Mouse (Mus musculus) heart, adult 18-20 months (tissue): ENCODE measurements around the gene Ctss. TPM values are rescaled to one million over a fixed set of nuclear protein-coding genes. Genes with fewer than 3 reads are reported as not detected.

ENCODE experiments used
- DNase-seq, 2 experiments: peaks; one replicate each; pipeline ENCODE4 v3.0.0; 2021 to 2022; ENCODE audit warnings: mixed read lengths in 1 of 2
- long read RNA-seq, 2 experiments: library from polyadenylated mRNA; stranded (forward); transcript quantifications; one replicate each; pipeline ENCODE4 v2.0.0; 2021
- total RNA-seq, 2 experiments: library from RNA; stranded (reverse); gene quantifications; 2 replicates each; pipeline ENCODE4 v1.2.3; 2021

Ctss gene
- 10 to 100 TPM; 18.2 to 24.3 TPM for total RNA-seq
- long read RNA-seq, experiment 1, transcript Ctss-202 (8 exons, 1,355 nt), result major isoform, 11 of 15 reads
- long read RNA-seq, experiment 1, partial matches to known transcripts, result 0 of 15 reads
- long read RNA-seq, experiment 1, other reads (novel, unspliced or antisense), result 0 of 15 reads
- long read RNA-seq, experiment 2, transcript Ctss-202 (8 exons, 1,355 nt), result major isoform, 10 of 11 reads
- long read RNA-seq, experiment 2, partial matches to known transcripts, result 1 of 11 reads
- long read RNA-seq, experiment 2, other reads (novel, unspliced or antisense), result 0 of 11 reads

- DNase-seq, result peak in 1 of 2 experiments; percentile 29
Observed at GRCm38 (mm10) chr3:95526622-95527211, at the start of gene Ctss. Ctss (plus strand) TSS chr3:95526786.

- no peak for DNase-seq
Observed at GRCm38 (mm10) chr3:95478966-95479365, 47.6 kb upstream of the Ctss start.

- no peak for DNase-seq
Observed at GRCm38 (mm10) chr3:95486421-95486820, 40.2 kb upstream of the Ctss start.

- no peak for DNase-seq
Observed at GRCm38 (mm10) chr3:95488679-95489078, 37.9 kb upstream of the Ctss start.

GRCm38 (mm10) chr3:95490238-95490637 is 36.3 kb upstream of the Ctss start:
- DNase-seq, result no peak

GRCm38 (mm10) chr3:95494342-95494741 is 32.2 kb upstream of the Ctss start:
- DNase-seq, result peak; percentile 40 to 72

- DNase-seq, result peak; percentile 26 to 35
Observed at GRCm38 (mm10) chr3:95498229-95498628, 28.4 kb upstream of the Ctss start.

GRCm38 (mm10) chr3:95499024-95499423 is 27.6 kb upstream of the Ctss start, which contains the start of gene Ctsk:
Ctsk (plus strand) TSS chr3:95499256.
- peak; percentile 28 to 38 for DNase-seq

GRCm38 (mm10) chr3:95499496-95500140 is 27.0 kb upstream of the Ctss start:
- peak in 1 of 2 experiments; percentile 30 for DNase-seq

GRCm38 (mm10) chr3:95502312-95502711 is 24.3 kb upstream of the Ctss start:
- no peak for DNase-seq

- DNase-seq, result no peak
Observed at GRCm38 (mm10) chr3:95509348-95509747, 17.2 kb upstream of the Ctss start.

- no peak for DNase-seq
Observed at GRCm38 (mm10) chr3:95511611-95512180, 14.9 kb upstream of the Ctss start.

GRCm38 (mm10) chr3:95516614-95517041 is 10.0 kb upstream of the Ctss start:
- DNase-seq, result no peak

- peak; percentile 51 to 80 for DNase-seq
Observed at GRCm38 (mm10) chr3:95517493-95517898, 9.1 kb upstream of the Ctss start.

- DNase-seq, result peak in 1 of 2 experiments; percentile 49
Observed at GRCm38 (mm10) chr3:95518891-95519290, 7.7 kb upstream of the Ctss start.

GRCm38 (mm10) chr3:95519315-95519714 is 7.3 kb upstream of the Ctss start:
- no peak for DNase-seq

GRCm38 (mm10) chr3:95520100-95520499 is 6.5 kb upstream of the Ctss start:
- no peak for DNase-seq

GRCm38 (mm10) chr3:95521168-95521567 is 5.4 kb upstream of the Ctss start:
- peak; percentile 36 to 63 for DNase-seq

GRCm38 (mm10) chr3:95523662-95524061 is 2.9 kb upstream of the Ctss start:
- peak in 1 of 2 experiments; percentile 47 for DNase-seq

GRCm38 (mm10) chr3:95524673-95525072 is 1.9 kb upstream of the Ctss start:
- no peak for DNase-seq

GRCm38 (mm10) chr3:95526111-95526510 is 475 bp upstream of the Ctss start:
- DNase-seq, result no peak

- peak in 1 of 2 experiments; percentile 47 for DNase-seq
Observed at GRCm38 (mm10) chr3:95529814-95530213, 3.2 kb downstream of the Ctss start.

- DNase-seq, result no peak
Observed at GRCm38 (mm10) chr3:95531025-95531424, 4.4 kb downstream of the Ctss start.
